Mouse (Mus musculus): Measurements from ENCODE around the gene H2-T24.
"Not testable (repeated sequence)": the region's sequence is repeated elsewhere in the genome, so short reads cannot be mapped to it uniquely, and the experiment has no call there.

The H2-T24 gene

GRCm38 (mm10) chr17:36020191-36021073 lies at the start of gene H2-T24:
Gene H2-T24, minus strand, starts transcription at chr17:36020560.
- no peak for DNase-seq (ENCODE audit: extremely low spot score, low spot score)

GRCm38 (mm10) chr17:36060829-36061228 lies 40.5 kb upstream of the H2-T24 start:
- peak; percentile 71 for DNase-seq (ENCODE audit: extremely low spot score, low spot score)

- DNase-seq (ENCODE audit: extremely low spot score, low spot score), result not testable (repeated sequence)
Measured at GRCm38 (mm10) chr17:36058362-36058761, 38.0 kb upstream of the H2-T24 start, which contains the start of gene Gm11127. Gene Gm11127, minus strand, starts transcription at chr17:36058371.

GRCm38 (mm10) chr17:36057927-36058326 lies 37.6 kb upstream of the H2-T24 start:
- not testable (repeated sequence) for DNase-seq (ENCODE audit: extremely low spot score, low spot score)

GRCm38 (mm10) chr17:36043286-36043685 lies 22.9 kb upstream of the H2-T24 start:
- no peak for DNase-seq (ENCODE audit: extremely low spot score, low spot score)

- DNase-seq (ENCODE audit: extremely low spot score, low spot score), result peak; percentile 39
Measured at GRCm38 (mm10) chr17:36042610-36043169, 22.3 kb upstream of the H2-T24 start, which contains the start of the genes H2-T22 and Gm6034. Gene H2-T22, minus strand, starts transcription at chr17:36042747. Gene Gm6034, plus strand, starts transcription at chr17:36042961.

GRCm38 (mm10) chr17:36042055-36042454 lies 21.7 kb upstream of the H2-T24 start:
- DNase-seq (ENCODE audit: extremely low spot score, low spot score), result peak; percentile 15

- DNase-seq (ENCODE audit: extremely low spot score, low spot score), result not testable (repeated sequence)
Measured at GRCm38 (mm10) chr17:36040604-36041003, 20.2 kb upstream of the H2-T24 start.

GRCm38 (mm10) chr17:36036126-36036525 lies 15.8 kb upstream of the H2-T24 start:
- not testable (repeated sequence) for DNase-seq (ENCODE audit: extremely low spot score, low spot score)

- DNase-seq (ENCODE audit: extremely low spot score, low spot score), result peak; percentile 23
Measured at GRCm38 (mm10) chr17:36035010-36035638, 14.8 kb upstream of the H2-T24 start.

- DNase-seq (ENCODE audit: extremely low spot score, low spot score), result not testable (repeated sequence)
Measured at GRCm38 (mm10) chr17:36034524-36034923, 14.2 kb upstream of the H2-T24 start.

- DNase-seq (ENCODE audit: extremely low spot score, low spot score), result peak; percentile 48
Measured at GRCm38 (mm10) chr17:36032351-36032875, 12.1 kb upstream of the H2-T24 start, which contains the start of gene H2-T23. Gene H2-T23, minus strand, starts transcription at chr17:36032855.

GRCm38 (mm10) chr17:36031583-36032331 lies 11.4 kb upstream of the H2-T24 start:
- peak; percentile 43 for DNase-seq (ENCODE audit: extremely low spot score, low spot score)

GRCm38 (mm10) chr17:36030703-36031582 lies 10.6 kb upstream of the H2-T24 start:
- not testable (repeated sequence) for DNase-seq (ENCODE audit: extremely low spot score, low spot score)

GRCm38 (mm10) chr17:36030046-36030702 lies 9.8 kb upstream of the H2-T24 start:
- DNase-seq (ENCODE audit: extremely low spot score, low spot score), result not testable (repeated sequence)

- no peak for DNase-seq (ENCODE audit: extremely low spot score, low spot score)
Measured at GRCm38 (mm10) chr17:36028879-36029619, 8.7 kb upstream of the H2-T24 start.

GRCm38 (mm10) chr17:36027663-36028062 lies 7.3 kb upstream of the H2-T24 start:
- DNase-seq (ENCODE audit: extremely low spot score, low spot score), result no peak

GRCm38 (mm10) chr17:36025901-36026300 lies 5.5 kb upstream of the H2-T24 start:
- no peak for DNase-seq (ENCODE audit: extremely low spot score, low spot score)

- DNase-seq (ENCODE audit: extremely low spot score, low spot score), result no peak
Measured at GRCm38 (mm10) chr17:36025197-36025596, 4.8 kb upstream of the H2-T24 start.
